Mouse (Mus musculus) kidney, embryonic 16.5 days (tissue): ENCODE results near the gene Arxes2. TPM values are rescaled to one million over a fixed set of nuclear protein-coding genes. Genes with fewer than 3 reads are reported as not detected.
"Not testable (repeated sequence)": the region's sequence is repeated elsewhere in the genome, so short reads cannot be mapped to it uniquely, and the experiment has no call there.

ENCODE experiments used
- ATAC-seq: fragments of 200-750 bp; cut with Nextera tagmentation; 2 replicates; pipeline ENCODE4 v1.8.0; 2017; ENCODE audit warnings: moderate TSS enrichment; ENCODE audit not compliant: low FRiP score, low TSS enrichment
- H3K27ac ChIP-seq: fragments of 300-500 bp; sonication (generic); 2 replicates; pipeline ENCODE4 v1.5.1; 2014; ENCODE audit warnings: low read length
- H3K27me3 ChIP-seq: fragments of 300-500 bp; sonication (generic); 2 replicates; pipeline ENCODE4 v1.6.1; 2014; ENCODE audit warnings: low read length, control low read depth, mixed read lengths; ENCODE audit not compliant: insufficient read depth
- H3K36me3 ChIP-seq: fragments of 300-500 bp; sonication (generic); 2 replicates; pipeline ENCODE4 v1.6.1; 2014; ENCODE audit warnings: low read length, control low read depth, mixed read lengths; ENCODE audit not compliant: insufficient read depth
- H3K4me1 ChIP-seq: fragments of 300-500 bp; sonication (generic); 2 replicates; pipeline ENCODE4 v1.6.1; 2014; ENCODE audit warnings: low read length, control low read depth, mixed read lengths; ENCODE audit not compliant: insufficient read depth
- H3K4me2 ChIP-seq: fragments of 300-500 bp; sonication (generic); replicated peaks from 2 replicates; pipeline ENCODE4 v1.6.1; 2014; ENCODE audit warnings: low read depth, low read length
- H3K4me3 ChIP-seq: fragments of 300-500 bp; sonication (generic); 2 replicates; pipeline ENCODE4 v1.5.1; 2014; ENCODE audit warnings: mild to moderate bottlenecking, low read length
- H3K9ac ChIP-seq: fragments of 300-500 bp; sonication (generic); replicated peaks from 2 replicates; pipeline ENCODE4 v1.6.1; 2014; ENCODE audit warnings: low read length
- H3K9me3 ChIP-seq: fragments of 300-500 bp; sonication (generic); 2 replicates; pipeline ENCODE4 v1.6.1; 2016; ENCODE audit warnings: low read length, control low read depth
- WGBS: fragments of 180-500 bp; shearing (Covaris S2); extraction: QIAGEN DNeasy Blood & Tissue Kit; methylation state at CpG from one replicate; pipeline ENCODE4 v1.1.7; 2014; 5-methylcytosine and 5-hydroxymethylcytosine counted together
- polyA plus RNA-seq: library from polyadenylated mRNA; unstranded; fragments of >200 nt; fragmentation: Nextera tagmentation; extraction: Ambion mirVana; gene quantifications from 2 replicates; pipeline ENCODE4 v1.2.1, GENCODE M21; 2015

Gene Arxes2
- polyA plus RNA-seq = 80.6 and 94.3 TPM in 2 replicates

- peak within 1 kb of the TSS; percentile 41 for H3K4me3 ChIP-seq
- not testable (repeated sequence) for H3K9ac ChIP-seq, H3K4me1 ChIP-seq, H3K27ac ChIP-seq, H3K9me3 ChIP-seq, H3K36me3 ChIP-seq, H3K27me3 ChIP-seq
- H3K4me2 ChIP-seq = peak within 1 kb of the TSS; percentile 50
- 10% methylated on average over 12 of the region's 39 CpGs for WGBS
- ATAC-seq = peak; percentile 95
Measured at GRCm38 (mm10) chrX:135993664-135994119, at the start of gene Arxes2. TSS of gene Arxes2 (plus strand) at chrX:135993824.

- no peak for ATAC-seq
- no peak overlapping the region for H3K27ac ChIP-seq
- no peaks in the 10 kb centered on the region for H3K27me3 ChIP-seq
- H3K36me3 ChIP-seq = no peaks in the 10 kb centered on the region
- H3K4me1 ChIP-seq = no peaks in the 10 kb centered on the region
- no peak overlapping the region for H3K4me3 ChIP-seq
- WGBS = 73% methylated on average over 1 of the region's 1 CpGs
- no peak overlapping the region for H3K9ac ChIP-seq
- no peak overlapping the region for H3K4me2 ChIP-seq
- H3K9me3 ChIP-seq = no peaks in the 10 kb centered on the region
Measured at GRCm38 (mm10) chrX:135948699-135949437, 44.8 kb upstream of the Arxes2 start.

GRCm38 (mm10) chrX:135956988-135957690 lies 36.5 kb upstream of the Arxes2 start:
- H3K36me3 ChIP-seq = no peaks in the 10 kb centered on the region
- no peak for ATAC-seq
- no peak overlapping the region for H3K4me2 ChIP-seq
- H3K27ac ChIP-seq = no peak overlapping the region
- no peaks in the 10 kb centered on the region for H3K9me3 ChIP-seq
- 74% methylated on average over 1 of the region's 1 CpGs for WGBS
- H3K9ac ChIP-seq = no peak overlapping the region
- H3K27me3 ChIP-seq = no peaks in the 10 kb centered on the region
- no peak overlapping the region for H3K4me3 ChIP-seq
- no peaks in the 10 kb centered on the region for H3K4me1 ChIP-seq

DNA sequence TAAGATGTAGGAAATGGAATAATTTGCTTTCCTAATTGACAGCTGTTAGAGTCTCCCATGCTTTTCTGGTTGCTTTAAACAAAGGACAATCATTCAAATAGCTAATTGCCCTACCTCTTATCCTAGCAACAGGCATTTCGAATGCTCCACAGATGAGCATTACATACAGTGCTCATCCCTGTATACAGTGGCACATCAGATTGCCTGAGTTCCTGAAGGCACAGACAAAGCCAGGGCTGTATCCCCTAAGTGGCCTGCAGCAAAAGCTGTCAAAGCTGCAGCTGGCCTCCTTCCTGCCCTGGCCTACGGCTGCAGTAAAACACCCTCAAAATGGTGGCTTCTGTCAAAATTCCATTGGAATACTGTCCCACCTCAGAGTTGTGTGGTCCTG lies 35.9 kb upstream of the Arxes2 start:
- 78% methylated on average over 2 of the region's 2 CpGs for WGBS
- Histone ChIP-seq H3K27ac (no peak overlapping the region), H3K27me3 (no peaks in the 10 kb centered on the region), H3K36me3 (no peaks in the 10 kb centered on the region), H3K9ac (no peak overlapping the region), H3K4me2 (no peak overlapping the region), H3K4me3 (no peak overlapping the region), H3K9me3 (no peaks in the 10 kb centered on the region), H3K4me1 (no peaks in the 10 kb centered on the region)
- ATAC-seq = no peak

GRCm38 (mm10) chrX:135958589-135959225 lies 34.9 kb upstream of the Arxes2 start:
- no peaks in the 10 kb centered on the region for H3K4me1 ChIP-seq
- ATAC-seq = no peak
- no peak overlapping the region for H3K4me2 ChIP-seq
- no peak overlapping the region for H3K27ac ChIP-seq
- no peak overlapping the region for H3K4me3 ChIP-seq
- no peak overlapping the region for H3K9ac ChIP-seq
- 78% methylated on average over 7 of the region's 7 CpGs for WGBS
- H3K36me3 ChIP-seq = no peaks in the 10 kb centered on the region
- H3K27me3 ChIP-seq = no peaks in the 10 kb centered on the region
- no peaks in the 10 kb centered on the region for H3K9me3 ChIP-seq

- Histone ChIP-seq H3K4me1 (no peaks in the 10 kb centered on the region), H3K27ac (no peak overlapping the region), H3K9ac (no peak overlapping the region), H3K27me3 (no peaks in the 10 kb centered on the region), H3K4me3 (no peak overlapping the region), H3K9me3 (no peaks in the 10 kb centered on the region), H3K36me3 (no peaks in the 10 kb centered on the region), H3K4me2 (no peak overlapping the region)
- no peak for ATAC-seq
- 82% methylated on average over 4 of the region's 4 CpGs for WGBS
Measured at GRCm38 (mm10) chrX:135959536-135959935, 34.1 kb upstream of the Arxes2 start.

DNA sequence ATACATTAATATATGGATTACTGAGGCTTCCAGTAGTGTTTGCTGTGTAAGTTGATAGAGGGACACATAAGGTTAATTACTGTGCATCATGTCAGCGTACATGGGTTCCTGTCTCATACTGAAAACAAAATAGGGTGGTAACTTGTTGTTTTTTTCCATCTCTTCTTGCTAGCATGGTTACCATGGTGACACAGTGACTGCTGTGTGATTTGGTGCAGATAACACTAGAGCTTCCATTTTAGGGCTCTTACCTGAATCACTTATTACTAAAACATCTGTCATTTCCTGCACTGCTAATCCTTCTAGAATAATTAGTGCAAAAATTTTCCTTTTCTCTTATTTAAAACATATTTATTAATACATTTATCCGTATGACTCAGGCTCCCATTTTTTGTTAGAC lies 31.3 kb upstream of the Arxes2 start:
- WGBS = 66% methylated on average over 2 of the region's 2 CpGs
- no peaks in the 10 kb centered on the region for H3K36me3 ChIP-seq
- H3K9ac ChIP-seq = no peak overlapping the region
- H3K4me1 ChIP-seq = no peaks in the 10 kb centered on the region
- no peaks in the 10 kb centered on the region; the same call in 1 of the 2 replicates for H3K27me3 ChIP-seq
- no peak overlapping the region for H3K27ac ChIP-seq
- H3K4me2 ChIP-seq = no peak overlapping the region
- ATAC-seq = no peak
- H3K4me3 ChIP-seq = no peak overlapping the region
- no peaks in the 10 kb centered on the region for H3K9me3 ChIP-seq

- Histone ChIP-seq H3K27me3 (no peaks in the 10 kb centered on the region; the same call in 1 of the 2 replicates), H3K27ac (no peak overlapping the region), H3K36me3 (no peaks in the 10 kb centered on the region), H3K4me3 (no peak overlapping the region), H3K9ac (no peak overlapping the region), H3K4me2 (no peak overlapping the region), H3K4me1 (no peaks in the 10 kb centered on the region), H3K9me3 (no peaks in the 10 kb centered on the region)
- 50% methylated on average over 6 of the region's 6 CpGs for WGBS
- ATAC-seq = no peak
Measured at GRCm38 (mm10) chrX:135963130-135963529, 30.5 kb upstream of the Arxes2 start.

GRCm38 (mm10) chrX:135963629-135964028 lies 30.0 kb upstream of the Arxes2 start:
- Histone ChIP-seq H3K27ac (no peak overlapping the region), H3K4me1 (no peaks in the 10 kb centered on the region), H3K4me2 (no peak overlapping the region), H3K9ac (no peak overlapping the region), H3K36me3 (no peaks in the 10 kb centered on the region), H3K4me3 (no peak overlapping the region), H3K9me3 (no peaks in the 10 kb centered on the region), H3K27me3 (no peaks in the 10 kb centered on the region; the same call in 1 of the 2 replicates)
- ATAC-seq = no peak
- WGBS = 22% methylated on average over 3 of the region's 3 CpGs
